Mouse (Mus musculus): ENCODE data around the gene Mkrn1.
"Not testable (repeated sequence)": the region's sequence is repeated elsewhere in the genome, so short reads cannot be mapped to it uniquely, and the experiment has no call there.

Mkrn1 gene

DNA sequence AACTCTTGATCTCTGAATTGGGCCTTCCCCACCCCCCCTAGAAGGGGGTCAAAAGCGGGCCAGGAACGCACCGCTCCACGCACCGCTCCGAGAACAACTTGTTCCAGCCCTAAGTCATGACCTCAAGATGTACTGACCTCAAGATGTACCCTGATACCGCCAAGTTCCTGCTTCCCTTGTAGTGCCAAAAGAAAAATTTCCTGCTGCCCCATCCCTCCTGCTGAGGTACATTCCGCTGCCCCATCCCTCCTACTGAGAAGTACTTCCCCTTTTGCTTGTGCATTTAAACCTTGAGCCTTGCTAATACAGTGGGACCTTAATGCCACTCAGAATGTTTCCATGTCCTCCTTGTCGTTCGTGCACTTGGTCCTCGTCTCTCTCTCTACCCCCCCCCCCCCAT lies 10.5 kb upstream of the Mkrn1 start:
- no peak for DNase-seq (ENCODE audit: low spot score)

DNA sequence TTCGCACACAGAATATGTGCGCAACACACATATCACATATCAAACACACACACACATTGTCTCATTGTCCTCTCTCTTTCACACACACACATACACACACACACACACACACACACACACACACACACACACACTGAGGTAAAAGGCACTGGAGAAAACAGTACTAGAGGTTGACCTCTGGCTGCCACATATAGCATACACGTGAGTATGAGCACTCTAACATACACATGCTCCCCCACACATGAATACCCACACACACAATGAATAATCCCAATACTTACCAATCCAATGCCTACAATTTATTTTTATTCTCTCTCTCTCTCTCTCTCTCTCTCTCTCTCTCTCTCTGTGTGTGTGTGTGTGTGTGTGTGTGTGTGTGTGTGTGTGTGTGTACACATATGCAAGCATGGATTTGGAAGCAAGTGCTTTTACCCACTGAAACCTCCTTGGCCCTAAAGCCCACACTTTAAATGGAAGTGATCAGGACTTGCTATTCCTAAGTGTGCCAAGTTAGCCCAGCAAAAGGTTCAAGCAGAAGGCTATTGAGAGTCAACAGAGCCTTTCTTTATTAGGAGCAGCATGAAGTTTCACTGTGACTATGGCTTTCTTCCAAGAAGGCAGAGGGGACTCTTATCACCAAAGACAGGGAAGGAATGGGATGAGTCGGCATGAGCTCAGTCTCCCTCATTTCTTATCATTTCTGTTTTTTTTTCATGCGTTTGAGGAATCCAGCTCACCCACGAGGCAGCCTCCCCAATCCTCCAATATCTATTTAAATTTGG lies 8.9 kb upstream of the Mkrn1 start:
- DNase-seq (ENCODE audit: low spot score): no peak

DNA sequence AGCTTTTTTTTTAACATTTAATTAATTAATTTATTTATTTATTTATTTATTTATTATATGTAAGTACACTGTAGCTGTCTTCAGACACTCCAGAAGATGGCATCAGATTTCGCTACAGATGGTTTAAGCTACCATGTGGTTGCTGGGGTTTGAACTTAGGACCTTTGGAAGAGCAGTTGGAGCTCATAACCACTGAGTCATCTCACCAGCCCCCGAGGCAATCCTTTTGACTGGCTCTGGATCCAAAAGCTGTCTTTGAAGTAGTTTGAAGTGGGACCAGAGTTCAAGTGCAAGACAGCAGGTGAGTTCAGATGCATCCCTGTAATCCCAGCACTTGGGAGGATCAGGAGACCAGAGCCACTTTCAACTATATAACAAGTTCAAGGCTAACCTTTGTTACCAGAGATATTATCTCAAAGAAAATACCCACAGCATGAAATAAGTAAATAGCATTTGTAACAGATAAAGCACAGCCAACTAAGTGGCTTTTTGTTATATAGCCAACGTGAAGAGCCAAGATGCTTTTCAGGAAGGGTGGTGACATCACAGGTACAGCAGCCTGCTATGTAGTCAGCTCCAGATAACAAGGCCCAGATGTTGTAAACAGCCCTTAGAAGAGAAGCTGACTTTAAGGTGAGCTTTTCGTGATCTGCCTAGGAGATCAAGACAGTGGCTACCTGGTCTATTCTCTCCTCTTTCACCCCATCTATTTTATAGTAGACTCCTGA lies 7.2 kb upstream of the Mkrn1 start:
- DNase-seq (ENCODE audit: low spot score): no peak

DNA sequence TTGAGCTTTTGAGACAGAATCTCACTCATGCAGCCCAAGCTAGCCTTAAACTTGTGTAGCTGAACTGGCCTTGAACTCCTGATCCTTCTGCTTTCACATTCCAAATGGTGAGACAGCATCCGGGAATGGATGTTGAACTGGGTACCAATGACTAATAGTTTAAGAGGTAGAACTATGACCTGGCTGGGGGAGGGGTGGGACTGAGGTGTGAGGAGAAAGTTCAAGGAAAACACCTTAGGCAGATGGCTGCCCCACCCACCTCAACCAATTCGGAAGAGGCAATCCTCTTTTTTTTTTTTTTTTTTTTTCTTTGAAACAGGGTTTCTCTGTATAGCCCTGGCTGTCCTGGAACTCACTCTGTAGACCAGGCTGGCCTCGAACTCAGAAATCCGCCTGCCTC lies 6.5 kb upstream of the Mkrn1 start:
- no peak for DNase-seq (ENCODE audit: low spot score)

DNA sequence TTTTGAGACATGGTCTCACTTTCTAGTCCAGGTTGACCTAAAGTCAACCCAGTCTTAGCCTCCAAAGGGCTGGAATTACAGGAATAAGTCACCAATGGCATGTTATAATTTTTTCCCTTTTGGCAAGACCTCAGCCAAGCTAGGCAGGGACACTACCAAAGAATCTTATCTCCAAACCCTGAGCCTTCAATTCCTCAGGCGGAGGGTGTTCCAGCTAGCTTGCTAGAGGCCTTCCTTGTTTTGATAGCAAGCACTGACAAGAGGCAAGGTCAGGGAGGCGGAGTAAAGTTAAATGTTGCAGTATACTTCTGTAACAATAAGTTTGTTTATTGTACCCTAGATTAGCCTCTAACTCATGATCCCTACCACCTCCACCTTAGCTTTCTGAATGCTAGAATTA lies 4.9 kb upstream of the Mkrn1 start:
- DNase-seq (ENCODE audit: low spot score): no peak

DNA sequence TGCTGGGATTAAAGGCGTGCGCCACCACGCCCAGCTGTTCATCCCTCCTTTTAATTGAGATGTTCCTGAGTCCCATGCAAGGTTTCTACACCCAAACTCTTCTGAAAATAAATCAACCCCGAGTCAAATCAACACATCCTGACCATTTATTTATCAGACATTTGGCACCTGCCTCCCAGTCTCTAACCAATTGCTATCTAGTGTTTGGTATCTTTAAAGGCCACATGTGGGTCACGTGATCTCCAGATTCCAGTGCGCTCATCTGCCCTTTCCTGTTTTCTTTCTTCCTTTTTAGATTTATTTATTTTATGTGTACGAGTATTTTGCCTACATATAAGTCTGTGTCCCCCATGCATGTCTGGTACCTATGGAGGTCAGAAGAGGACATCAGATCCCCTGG lies 3.4 kb upstream of the Mkrn1 start:
- DNase-seq (ENCODE audit: low spot score): no peak

DNA sequence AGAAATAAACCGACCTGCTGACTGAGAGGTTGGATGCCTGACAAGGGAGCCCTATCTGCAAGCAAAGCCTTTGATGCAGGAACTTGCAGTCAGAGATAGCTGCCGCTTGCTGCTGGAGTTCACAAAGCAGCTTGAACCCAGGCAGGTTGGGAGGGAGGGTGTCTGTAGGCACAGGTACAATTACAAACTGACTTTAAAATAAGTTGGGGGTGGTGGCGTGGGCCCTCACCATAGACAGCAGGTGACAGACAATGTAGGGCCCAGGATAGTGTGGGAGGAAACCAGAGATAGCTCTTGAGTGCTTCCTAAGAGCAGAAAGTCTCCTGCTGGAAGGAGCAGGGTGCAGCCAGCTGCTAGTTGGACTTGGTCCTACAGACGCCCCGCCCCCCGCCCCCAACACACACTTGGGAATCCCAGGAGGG lies 2.9 kb upstream of the Mkrn1 start:
- no peak for DNase-seq (ENCODE audit: low spot score)

DNA sequence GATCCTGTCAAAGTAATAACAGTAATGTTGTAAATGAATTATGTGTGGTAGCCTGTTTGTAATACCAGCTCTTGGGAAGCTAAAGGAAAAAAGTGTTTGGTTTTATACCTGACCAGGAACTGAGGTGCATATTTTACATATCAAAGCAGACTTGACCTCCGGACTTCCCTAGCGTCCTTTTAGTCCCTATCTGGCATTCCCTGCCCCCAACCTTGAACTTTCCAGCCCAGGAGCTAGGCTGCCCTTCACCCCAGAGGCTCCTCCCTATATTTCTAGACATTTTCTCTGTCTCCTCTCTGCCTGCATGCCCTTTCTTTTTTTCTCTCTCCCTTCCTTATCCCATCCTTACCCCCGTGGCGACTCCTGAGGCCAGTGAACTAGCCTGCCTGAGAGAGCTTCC lies 605 bp upstream of the Mkrn1 start:
- no peak for DNase-seq (ENCODE audit: low spot score)

DNA sequence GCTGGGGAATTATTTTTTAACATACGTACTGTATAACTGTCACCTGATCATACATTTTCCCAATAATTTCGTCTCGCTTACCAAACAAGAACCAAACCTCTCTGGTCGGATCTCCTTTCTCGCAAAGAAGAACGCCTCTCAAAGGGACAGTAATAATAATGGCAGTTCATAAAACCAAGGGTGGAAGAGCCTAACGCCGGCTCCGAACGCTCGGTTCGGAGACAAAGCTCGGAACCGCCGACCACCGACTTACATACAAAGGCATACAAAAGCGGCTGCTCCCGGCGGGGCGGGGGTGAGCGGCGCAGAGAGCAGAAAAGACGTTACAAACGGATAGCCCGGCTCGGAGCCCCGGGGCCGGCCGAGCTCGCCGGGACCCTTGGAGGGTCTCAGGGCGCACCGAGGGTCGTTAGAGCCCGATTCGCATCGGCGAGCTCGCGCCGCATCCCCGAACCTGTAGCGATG lies 844 bp downstream of the Mkrn1 start:
- DNase-seq (ENCODE audit: low spot score): no peak

DNA sequence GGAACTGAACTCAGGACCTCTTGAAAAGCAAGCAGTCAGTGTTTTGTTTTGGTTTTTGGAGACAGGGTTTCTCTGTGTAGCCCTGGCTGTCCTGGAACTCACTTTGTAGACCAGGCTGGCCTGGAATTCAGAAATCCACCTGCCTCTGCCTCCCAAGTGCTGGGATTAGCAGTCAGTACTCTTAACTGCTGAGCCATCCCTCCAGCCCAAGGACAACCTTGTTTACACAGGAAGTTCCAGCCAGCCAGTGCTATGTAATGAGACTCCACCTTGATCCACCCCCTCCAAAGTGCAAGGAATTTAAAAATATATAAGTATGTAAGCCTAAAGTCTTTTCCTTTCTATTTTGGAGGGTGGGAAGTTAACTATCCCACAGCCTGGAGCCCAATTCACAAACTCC lies 3.6 kb downstream of the Mkrn1 start:
- DNase-seq (ENCODE audit: low spot score): not testable (repeated sequence)

DNA sequence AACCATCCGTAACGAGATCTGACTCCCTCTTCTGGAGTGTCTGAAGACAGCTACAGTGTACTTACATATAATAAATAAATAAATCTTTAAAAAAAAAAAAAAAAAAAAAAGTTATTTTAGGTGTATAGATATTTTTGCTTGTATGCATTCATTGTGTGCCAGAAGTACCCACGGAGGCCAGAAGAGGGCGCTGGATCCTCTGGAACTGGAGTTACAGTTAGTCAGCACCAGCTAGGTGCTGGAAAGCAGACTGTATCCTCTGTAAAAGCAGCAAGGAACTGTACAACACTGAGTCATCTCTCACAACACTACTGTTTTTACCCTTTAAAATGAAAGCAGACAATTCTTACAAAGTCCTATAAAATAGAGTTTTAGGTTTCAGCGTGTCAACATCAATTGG lies 4.5 kb downstream of the Mkrn1 start:
- DNase-seq (ENCODE audit: low spot score): peak; percentile 67

DNA sequence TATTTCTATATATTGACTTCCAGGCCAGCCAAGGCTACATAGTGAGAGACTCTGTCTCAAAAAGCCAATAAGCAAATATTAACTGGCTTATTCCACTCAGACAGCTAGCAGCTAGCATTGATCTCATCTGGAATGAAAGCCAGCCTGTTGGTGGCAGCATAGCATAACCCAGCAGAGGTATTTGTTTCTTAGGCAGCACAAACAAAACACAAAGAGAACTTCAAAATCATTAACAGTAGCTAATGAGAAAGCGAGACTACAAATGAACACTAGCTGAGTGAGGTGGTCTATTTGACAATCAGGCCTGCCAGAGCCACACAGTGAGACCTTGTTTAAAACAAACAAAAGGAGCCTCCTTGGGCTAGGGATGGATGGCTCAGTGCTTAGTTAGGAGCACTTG lies 6.2 kb downstream of the Mkrn1 start:
- no peak for DNase-seq (ENCODE audit: low spot score)

DNA sequence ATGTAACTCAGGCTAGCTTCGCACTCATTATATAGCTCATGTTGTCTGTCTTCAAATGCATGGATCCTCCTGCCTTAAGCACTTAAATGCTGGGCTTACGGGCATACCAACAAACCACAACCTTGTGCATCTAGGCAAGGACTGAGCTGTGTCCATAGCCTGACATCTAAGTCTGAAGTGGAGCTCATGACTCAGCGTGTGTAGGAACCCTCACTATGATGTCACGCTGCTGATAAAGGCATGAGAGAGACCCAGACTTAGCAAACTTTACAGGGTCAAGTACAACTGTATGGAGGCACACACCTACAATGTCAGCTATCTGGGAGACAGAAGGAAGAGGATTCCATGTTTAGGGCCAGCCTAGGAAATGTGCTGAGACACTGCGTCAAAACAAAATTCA lies 13.8 kb downstream of the Mkrn1 start:
- no peak for DNase-seq (ENCODE audit: low spot score)

DNA sequence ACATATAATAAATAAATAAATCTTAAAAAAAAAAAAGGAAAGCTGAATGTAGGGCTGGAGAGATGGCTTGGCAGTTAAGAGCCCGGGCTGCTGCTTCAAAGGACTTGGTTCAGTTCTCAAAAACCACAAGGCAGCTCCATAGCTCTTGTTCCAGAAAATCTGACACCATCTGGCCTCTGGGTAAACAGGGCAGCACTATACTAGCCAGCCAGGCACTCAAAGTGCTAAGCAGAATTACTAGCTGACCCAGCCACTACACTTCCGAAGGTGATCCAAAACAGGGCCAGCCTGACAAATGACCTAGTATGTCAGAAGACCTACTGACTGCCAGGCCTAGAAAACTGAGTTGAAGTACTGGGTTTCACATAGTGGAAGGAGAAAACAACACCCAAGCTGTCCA lies 17.1 kb downstream of the Mkrn1 start:
- no peak for DNase-seq (ENCODE audit: low spot score)

DNA sequence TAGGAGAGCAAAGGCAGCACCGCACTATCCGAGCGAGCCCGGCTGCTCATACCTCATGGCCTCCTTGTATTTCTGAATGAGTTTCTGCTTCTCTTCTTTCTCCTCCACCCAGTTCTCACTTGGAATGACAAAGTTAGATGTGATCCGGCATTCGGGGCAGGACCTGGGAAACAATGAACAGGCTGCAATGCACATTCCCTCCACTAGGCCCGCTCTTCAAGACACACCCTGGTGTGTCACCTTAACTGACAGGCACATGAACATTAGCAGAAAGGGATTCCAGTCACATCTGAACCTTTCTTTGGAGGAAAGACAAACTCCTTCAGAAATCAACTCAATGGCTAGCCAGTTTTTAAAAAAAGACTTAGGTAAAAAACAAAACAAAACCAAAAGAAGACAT lies 19.9 kb downstream of the Mkrn1 start:
- peak; percentile 83 for DNase-seq (ENCODE audit: low spot score)

DNA sequence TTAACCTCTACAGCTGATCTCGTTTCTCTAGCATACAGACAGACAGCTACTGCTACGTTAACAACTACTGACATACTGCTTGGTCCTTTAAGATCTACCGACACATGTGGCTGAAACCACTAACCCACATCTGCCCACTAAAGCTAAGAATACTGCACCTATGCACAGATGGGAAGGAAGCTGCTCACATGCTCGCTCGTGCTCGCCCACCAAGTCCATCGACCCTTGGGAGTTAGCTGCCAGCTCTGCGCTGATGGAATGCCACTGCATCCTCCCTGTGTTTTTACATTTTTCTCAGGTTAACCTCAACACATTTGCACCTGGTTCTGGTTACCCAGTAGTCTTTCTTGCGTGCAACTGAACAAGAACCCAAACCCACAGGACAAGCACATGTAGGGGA lies 21.9 kb downstream of the Mkrn1 start:
- DNase-seq (ENCODE audit: low spot score): no peak

DNA sequence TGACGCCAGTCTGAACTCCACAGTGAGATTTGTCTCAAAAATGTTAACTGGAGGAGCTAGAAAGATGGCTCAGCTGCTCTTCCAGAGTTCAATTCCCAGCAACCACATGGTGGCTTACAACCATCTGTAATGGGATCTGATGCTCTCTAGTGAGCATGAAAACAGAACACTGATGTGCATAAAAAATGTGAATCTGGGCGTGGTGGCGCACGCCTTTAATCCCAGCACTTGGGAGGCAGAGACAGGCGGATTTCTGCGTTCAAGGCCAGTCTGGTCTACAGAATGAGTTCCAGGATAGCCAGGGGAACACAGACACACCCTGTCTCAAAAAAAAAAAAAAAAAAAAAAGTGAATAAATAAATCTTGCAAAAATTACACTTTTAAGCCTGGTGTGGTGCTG lies 23.2 kb downstream of the Mkrn1 start:
- no peak for DNase-seq (ENCODE audit: low spot score)

DNA sequence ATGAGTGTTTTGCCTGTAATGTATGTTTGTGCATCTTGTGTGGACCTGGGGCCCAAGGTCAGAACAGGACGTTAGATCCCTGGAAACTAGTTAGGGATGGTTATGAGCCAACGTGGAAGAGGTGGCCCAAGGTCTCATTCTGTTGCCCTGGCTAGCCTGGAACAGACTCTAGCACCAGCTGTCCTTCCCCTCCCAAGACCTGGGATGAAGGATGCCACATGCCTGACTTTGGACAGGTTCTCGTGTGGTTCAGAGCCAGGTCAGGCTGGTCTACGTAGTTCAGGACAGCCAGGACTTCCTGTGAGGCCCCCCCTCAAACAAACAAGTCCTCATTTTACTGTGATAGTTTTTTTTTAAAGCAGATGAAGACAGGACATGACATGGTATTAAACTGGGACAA lies 24.3 kb downstream of the Mkrn1 start:
- DNase-seq (ENCODE audit: low spot score): no peak

DNA sequence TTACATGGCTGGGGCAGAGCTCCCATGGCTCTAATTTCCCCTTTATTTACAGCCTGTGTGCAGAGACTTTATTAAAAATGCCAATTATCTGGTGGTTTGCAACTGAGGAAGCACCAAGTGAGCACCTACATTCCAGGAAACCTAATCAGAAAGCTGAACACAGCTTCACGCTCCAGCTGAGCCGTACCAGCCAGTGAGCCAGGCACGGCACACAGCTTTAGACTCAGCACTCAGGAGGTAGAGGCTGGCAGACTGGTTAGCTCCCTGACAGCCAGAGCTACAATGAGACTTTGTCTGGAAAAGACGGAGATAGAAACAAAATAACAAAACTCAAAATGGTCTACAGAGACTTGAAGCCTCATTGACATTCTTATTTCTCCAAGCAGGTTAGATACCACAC lies 24.8 kb downstream of the Mkrn1 start:
- no peak for DNase-seq (ENCODE audit: low spot score)

DNA sequence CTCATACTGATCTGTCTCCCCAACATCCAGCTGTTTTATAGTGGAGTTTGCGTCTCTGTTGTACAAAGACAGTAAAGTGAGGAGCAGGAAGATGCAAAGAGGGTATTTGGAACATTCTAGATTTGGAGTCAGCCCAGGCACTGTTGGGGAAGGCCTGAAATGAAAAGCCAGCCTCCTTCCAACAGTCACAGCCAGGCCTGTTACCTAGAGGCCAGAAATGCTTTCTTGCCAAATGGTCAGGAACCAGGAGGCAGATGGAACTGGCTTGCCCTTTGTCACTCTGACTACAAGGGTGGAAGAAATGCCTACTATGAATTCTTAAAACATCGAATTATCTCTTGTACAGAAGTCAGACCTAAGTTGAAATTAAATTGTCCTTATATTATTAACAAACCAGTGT lies 30.3 kb downstream of the Mkrn1 start:
- DNase-seq (ENCODE audit: low spot score): no peak

DNA sequence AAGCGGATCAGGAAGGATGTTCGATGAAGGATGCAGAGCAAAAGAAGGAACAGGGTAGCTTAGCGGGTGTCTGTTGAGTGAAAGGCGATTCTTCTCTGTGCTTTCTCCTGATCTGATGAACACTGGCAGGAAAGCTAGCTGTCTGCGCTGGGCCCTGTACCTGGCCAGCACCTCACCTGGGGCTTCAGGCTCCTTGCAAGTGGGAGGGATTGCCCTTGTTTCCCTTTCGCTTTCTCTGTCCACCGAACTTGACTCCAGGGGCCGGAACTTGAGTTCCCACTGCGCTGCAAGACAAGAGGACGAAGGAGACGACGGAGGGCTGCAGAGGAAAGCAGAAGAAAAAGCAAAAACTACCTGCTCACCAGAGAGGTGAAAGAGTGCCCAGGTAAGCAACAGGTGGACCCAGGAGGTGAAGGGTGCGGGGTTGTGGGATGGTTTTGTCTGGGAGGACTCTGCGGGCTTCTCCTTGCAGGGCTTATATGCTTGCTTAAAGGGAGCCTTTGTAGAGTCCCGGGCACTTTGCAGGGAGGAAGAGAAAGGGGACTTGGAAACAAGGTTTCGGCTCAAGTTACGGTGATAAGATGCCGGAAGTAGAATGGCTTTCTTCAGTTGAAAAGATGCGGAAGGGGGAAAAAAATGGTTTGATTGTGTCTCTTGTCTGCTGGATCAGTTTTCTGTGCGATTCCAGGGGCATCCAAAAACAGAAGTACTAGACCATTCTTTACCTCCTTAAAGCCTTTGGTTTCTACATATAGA lies 39.0 kb downstream of the Mkrn1 start, which contains the start of gene Rab19:
Rab19 (plus strand) TSS at position 51 of the 756 bp plus-strand sequence.
- peak; percentile 31 for DNase-seq (ENCODE audit: low spot score)

DNA sequence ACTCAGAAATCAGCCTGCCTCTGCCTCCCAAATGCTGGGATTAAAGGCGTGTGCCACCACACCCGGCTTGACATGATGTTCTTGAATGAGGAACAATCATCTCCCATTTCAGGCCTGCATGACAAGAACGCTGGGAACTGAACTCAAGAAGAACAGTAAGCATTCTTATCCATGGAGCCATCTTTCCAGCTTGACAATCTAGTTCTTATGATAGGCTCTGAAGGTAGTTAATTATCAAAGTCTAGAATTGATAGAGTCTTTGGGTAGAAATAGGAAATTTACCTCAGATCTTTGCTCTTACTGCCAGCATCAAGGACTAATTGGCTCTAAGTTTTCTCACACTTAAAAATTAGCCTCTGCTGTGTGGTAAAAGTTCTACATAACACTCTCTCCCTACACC lies 40.0 kb downstream of the Mkrn1 start:
- no peak for DNase-seq (ENCODE audit: low spot score)

DNA sequence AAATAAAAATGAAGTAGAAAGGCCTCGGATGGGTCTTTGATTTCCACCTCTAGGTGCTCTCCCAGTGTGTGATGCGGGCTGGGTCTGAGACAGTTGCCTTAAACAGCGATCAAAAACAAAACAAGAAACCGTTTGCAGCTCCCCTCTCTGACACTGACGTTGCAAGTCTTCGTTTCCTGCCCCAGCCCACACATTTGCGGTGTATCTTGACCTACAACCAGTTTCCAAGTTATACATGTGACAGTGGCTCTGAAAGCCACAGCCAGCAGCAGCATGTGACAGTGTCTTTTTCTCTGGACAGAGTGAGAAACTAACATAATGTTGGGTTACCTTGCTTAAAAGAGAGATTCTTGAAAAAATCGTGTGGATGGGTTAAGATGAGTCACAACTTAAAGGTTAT lies 40.5 kb downstream of the Mkrn1 start:
- DNase-seq (ENCODE audit: low spot score): no peak
